Mouse (Mus musculus) limb, embryonic 15.5 days (tissue): ENCODE data around the gene Ficd. TPM values are rescaled to one million over a fixed set of nuclear protein-coding genes. Genes with fewer than 3 reads are reported as not detected.

Experiments
- polyA plus RNA-seq: library from polyadenylated mRNA; unstranded; fragments of >200 nt; fragmentation: Nextera tagmentation; extraction: Ambion mirVana; gene quantifications from 2 replicates; pipeline ENCODE4 v1.2.1, GENCODE M21; 2015

Gene Ficd
- polyA plus RNA-seq, 1 experiment from 2014 or later = 9.0 TPM

Other genes starting within 250 kb of the Ficd start
- gene Wscd2, start 245.5 kb upstream of the Ficd start, polyA plus RNA-seq = 9.1 and 11.0 TPM in 2 replicates
- gene Cmklr1, start 85.4 kb upstream of the Ficd start, polyA plus RNA-seq = 10.4 and 12.0 TPM in 2 replicates
- gene 1700069L16Rik, start 11.0 kb upstream of the Ficd start, polyA plus RNA-seq = not detected in 2 replicates
- 38.4 and 45.9 TPM in 2 replicates for gene Sart3, start 36.7 kb downstream of the Ficd start, polyA plus RNA-seq
- 91.0 and 99.0 TPM in 2 replicates for gene Iscu, start 36.9 kb downstream of the Ficd start, polyA plus RNA-seq
- 202 and 204 TPM in 2 replicates for gene Tmem119, start 64.7 kb downstream of the Ficd start, polyA plus RNA-seq
- gene Selplg, start 96.8 kb downstream of the Ficd start, polyA plus RNA-seq = 5.5 and 8.3 TPM in 2 replicates
- gene Coro1c, start 173.0 kb downstream of the Ficd start, polyA plus RNA-seq = 98.4 and 105 TPM in 2 replicates